Mouse (Mus musculus) small intestine, adult 2 months (tissue): ENCODE data around the gene Mief2. TPM values are rescaled to one million over a fixed set of nuclear protein-coding genes. Genes with fewer than 3 reads are reported as not detected.

Experiments used
- H3K27ac ChIP-seq: fragments of 200-500 bp; 2 replicates; pipeline ENCODE4 v1.5.1; 2012; ENCODE audit warnings: low read depth, low read length, control low read depth, inconsistent platforms; ENCODE audit not compliant: insufficient read depth
- H3K27me3 ChIP-seq: fragments of 200-500 bp; 2 replicates; pipeline ENCODE4 v1.6.1; 2012; ENCODE audit warnings: mild to moderate bottlenecking, moderate library complexity, low read length, inconsistent platforms; ENCODE audit not compliant: control insufficient read depth, insufficient read depth
- H3K36me3 ChIP-seq: fragments of 200-500 bp; 2 replicates; pipeline ENCODE4 v1.6.1; 2012; ENCODE audit warnings: mild to moderate bottlenecking, low read length, control low read depth, inconsistent platforms; ENCODE audit not compliant: control insufficient read depth, insufficient read depth
- H3K4me1 ChIP-seq: fragments of 200-500 bp; 2 replicates; pipeline ENCODE4 v1.6.1; 2012; ENCODE audit warnings: low read length, inconsistent platforms, mixed read lengths; ENCODE audit not compliant: control insufficient read depth, insufficient read depth, insufficient read length
- H3K4me3 ChIP-seq: fragments of 200-500 bp; 2 replicates; pipeline ENCODE4 v1.5.1; 2012; ENCODE audit warnings: low read depth, mild to moderate bottlenecking, control low read depth, inconsistent platforms, low read length, moderate library complexity
- CTCF ChIP-seq: fragments of 200-500 bp; IDR thresholded peaks from 2 replicates; pipeline ENCODE4 v1.5.1; 2012; ENCODE audit warnings: low read depth, mild to moderate bottlenecking, control low read depth, inconsistent platforms, low read length, moderate library complexity, mixed read lengths; ENCODE audit not compliant: insufficient replicate concordance, insufficient read length; ENCODE audit errors: extremely low read depth
- POLR2A ChIP-seq: fragments of 200-500 bp; IDR thresholded peaks from 2 replicates; pipeline ENCODE4 v1.6.1; 2012; ENCODE audit warnings: low read depth, mild to moderate bottlenecking, control low read depth, inconsistent platforms, low read length, moderate library complexity
- WGBS: fragments of 180-500 bp; shearing (Covaris S2); methylation state at CpG from one replicate; pipeline ENCODE4 v1.1.7; 2018; 5-methylcytosine and 5-hydroxymethylcytosine counted together
- polyA plus RNA-seq: library from polyadenylated mRNA; depleted of rRNA; stranded (reverse); fragments of >200 nt; gene quantifications from 2 replicates; pipeline ENCODE4 v1.2.3, GENCODE M21; 2012

The Mief2 gene
- polyA plus RNA-seq, 1 experiment, result 9.3 TPM

DNA sequence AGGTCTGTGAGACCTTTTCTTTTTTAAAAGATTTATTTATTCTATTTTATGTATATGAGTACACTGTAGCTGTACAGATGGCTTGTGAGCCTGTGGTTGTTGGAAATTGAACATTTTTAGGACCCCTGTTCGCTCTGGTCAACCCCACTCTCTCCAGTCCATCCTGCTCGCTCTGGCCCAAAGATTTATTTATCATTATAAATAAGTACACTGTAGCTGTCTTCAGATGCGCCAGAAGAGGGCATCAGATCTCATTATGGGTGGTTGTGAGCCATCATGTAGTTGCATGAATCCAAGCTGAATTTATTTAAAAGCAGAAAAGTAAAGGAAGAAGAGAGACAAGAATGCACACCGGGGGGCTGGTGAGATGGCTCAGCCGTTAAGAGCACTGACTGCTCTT, 7.0 kb downstream of the Mief2 start:
- TF ChIP-seq POLR2A (no peak), CTCF (no peak)
- no peaks in the 10 kb centered on the region for H3K27me3 ChIP-seq
- 80% methylated on average over 5 of the region's 5 CpGs for WGBS
- no peak overlapping the region for H3K4me3 ChIP-seq
- no peak overlapping the region for H3K27ac ChIP-seq
- peaks cover 16% of the 10 kb centered on the region for H3K36me3 ChIP-seq
- no peaks in the 10 kb centered on the region for H3K4me1 ChIP-seq

DNA sequence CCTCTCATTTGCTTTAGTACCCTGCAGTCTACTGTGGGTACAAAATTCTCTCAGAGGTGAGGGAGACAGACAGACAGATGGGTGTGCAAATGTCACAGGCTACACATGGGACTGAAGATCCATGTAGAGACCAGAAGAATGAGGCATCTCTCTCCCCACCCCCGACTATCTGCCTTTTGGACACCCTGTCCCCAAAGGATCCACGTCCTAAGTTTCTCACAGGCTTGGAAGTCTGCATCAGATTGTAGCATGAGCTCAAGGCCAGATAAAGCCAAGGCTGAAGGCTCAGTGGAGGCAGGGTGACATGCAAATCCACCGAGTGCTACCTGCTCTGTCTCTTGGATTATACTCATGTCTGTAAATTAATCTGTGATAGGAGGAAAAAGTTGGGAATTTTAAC, 8.3 kb downstream of the Mief2 start:
- Histone ChIP-seq H3K4me3 (no peak overlapping the region), H3K27me3 (no peaks in the 10 kb centered on the region), H3K4me1 (no peaks in the 10 kb centered on the region), H3K27ac (no peak overlapping the region), H3K36me3 (peaks cover 15% of the 10 kb centered on the region)
- TF ChIP-seq CTCF, result no peak
- no peak for TF ChIP-seq POLR2A
- 87% methylated on average over 3 of the region's 3 CpGs for WGBS

- H3K27ac ChIP-seq, result no peak overlapping the region
- no peak overlapping the region for H3K4me3 ChIP-seq
- peaks cover 19% of the 10 kb centered on the region for H3K36me3 ChIP-seq
- H3K4me1 ChIP-seq, result no peaks in the 10 kb centered on the region
- no peaks in the 10 kb centered on the region for H3K27me3 ChIP-seq
- TF ChIP-seq CTCF, result no peak
- TF ChIP-seq POLR2A, result no peak
Observed at GRCm38 (mm10) chr11:60737450-60737849, 9.3 kb downstream of the Mief2 start.

DNA sequence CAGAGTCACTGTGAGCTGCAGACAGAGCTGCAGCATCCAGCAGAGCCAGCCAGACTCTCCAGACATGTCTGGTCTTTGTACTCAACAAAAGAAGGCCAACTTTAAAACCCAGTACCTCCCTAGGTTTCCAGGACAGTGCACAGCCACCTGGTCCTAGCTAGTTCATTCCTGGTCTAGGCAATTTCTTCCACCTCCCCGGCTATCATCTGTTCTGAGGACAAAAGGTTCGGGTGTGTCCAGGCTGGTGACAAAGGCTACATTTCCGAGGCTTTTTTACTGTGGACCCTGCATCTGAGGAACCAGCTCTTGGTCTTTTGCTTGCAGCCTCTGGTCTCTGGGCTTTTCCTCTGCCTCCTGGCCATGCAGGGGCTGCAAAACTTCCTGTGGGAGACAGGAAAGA, 12.1 kb downstream of the Mief2 start:
- 56% methylated on average over 3 of the region's 3 CpGs for WGBS
- TF ChIP-seq CTCF (no peak), POLR2A (no peak)

DNA sequence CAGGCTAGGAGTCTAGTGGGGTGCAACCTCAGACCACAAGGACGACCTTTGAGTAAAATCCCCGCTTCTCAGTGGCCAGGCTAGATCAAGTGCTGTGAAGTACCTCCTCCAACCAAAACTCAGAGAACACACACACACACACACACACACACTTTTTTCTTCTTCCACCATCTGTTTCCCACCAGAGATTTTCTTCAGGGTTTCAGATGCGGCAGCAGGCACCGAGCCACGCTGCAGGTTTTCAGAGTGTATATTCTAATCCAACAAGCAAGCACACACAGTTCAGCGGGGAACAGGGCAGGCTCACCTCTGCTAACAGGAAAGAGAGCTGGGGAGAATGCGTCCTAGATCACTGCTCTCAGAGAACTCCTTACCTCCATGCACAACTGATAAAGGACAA, 27.4 kb downstream of the Mief2 start:
- no peak overlapping the region for H3K4me3 ChIP-seq
- H3K4me1 ChIP-seq, result no peaks in the 10 kb centered on the region
- no peak overlapping the region for H3K27ac ChIP-seq
- WGBS, result 89% methylated on average over 7 of the region's 7 CpGs
- H3K27me3 ChIP-seq, result no peaks in the 10 kb centered on the region
- H3K36me3 ChIP-seq, result peaks cover 46% of the 10 kb centered on the region
- TF ChIP-seq POLR2A (no peak), CTCF (no peak)

More for the DNA sequence above, 12.1 kb downstream of the Mief2 start:
- Histone ChIP-seq H3K4me3 (no peak overlapping the region), H3K27ac (no peak overlapping the region), H3K4me1 (no peaks in the 10 kb centered on the region), H3K27me3 (no peaks in the 10 kb centered on the region), H3K36me3 (peaks cover 22% of the 10 kb centered on the region)

GRCm38 (mm10) chr11:60761681-60762080, 33.5 kb downstream of the Mief2 start:
- Histone ChIP-seq H3K27me3 (no peaks in the 10 kb centered on the region), H3K4me3 (no peak overlapping the region)

GRCm38 (mm10) chr11:60766969-60767368, 38.8 kb downstream of the Mief2 start:
- Histone ChIP-seq H3K36me3 (peaks cover 4% of the 10 kb centered on the region; the same call in 1 of the 2 replicates), H3K27ac (no peak overlapping the region), H3K4me1 (peaks cover 1% of the 10 kb centered on the region; the same call in 1 of the 2 replicates), H3K27me3 (no peaks in the 10 kb centered on the region), H3K4me3 (no peak overlapping the region)
- TF ChIP-seq CTCF (no peak), POLR2A (no peak)
- 89% methylated on average over 4 of the region's 4 CpGs for WGBS

More at GRCm38 (mm10) chr11:60761681-60762080, 33.5 kb downstream of the Mief2 start:
- H3K4me1 ChIP-seq, result peaks cover 1% of the 10 kb centered on the region; the same call in 1 of the 2 replicates
- 88% methylated on average over 3 of the region's 3 CpGs for WGBS
- no peak for TF ChIP-seq CTCF
- TF ChIP-seq POLR2A, result no peak
- peaks cover 25% of the 10 kb centered on the region for H3K36me3 ChIP-seq
- H3K27ac ChIP-seq, result no peak overlapping the region
